Mouse (Mus musculus) testis, adult 2 months (tissue): ENCODE measurements around the gene Slc4a5.

Source experiments
- CTCF ChIP-seq: fragments of 200-500 bp; IDR thresholded peaks from 2 replicates; pipeline ENCODE4 v1.5.1; 2012; ENCODE audit warnings: low read depth, mild to moderate bottlenecking, inconsistent platforms, low read length, moderate library complexity; ENCODE audit not compliant: control insufficient read depth, insufficient read depth, insufficient replicate concordance
- POLR2A ChIP-seq: fragments of 200-500 bp; IDR thresholded peaks from 2 replicates; pipeline ENCODE4 v1.6.1; 2012; ENCODE audit warnings: low read depth, mild to moderate bottlenecking, inconsistent platforms, low read length, moderate library complexity; ENCODE audit not compliant: control insufficient read depth

- TF ChIP-seq POLR2A, result no peak
- TF ChIP-seq CTCF, result no peak
These were observed 32.7 kb upstream of the Slc4a5 start for GRCm38 (mm10) chr6:83186946-83187345.
